Comparison of ENCODE assay signal across 20 mouse cellular contexts in genomic region chr1:59369320-59369685, GRCm38 (mm10).
DNase-seq lines count a peak whose midpoint lies in the region; ATAC-seq and TF ChIP-seq lines count a peak whose summit lies in the region.
"Had no signal": no experiment of that assay in that cellular context is flagged by ENCODE, and none has a peak within 500 bp of the region (broad histone marks: within the 10 kb centered on the region; RNA-seq: fewer than 3 reads in every experiment).

No protein-coding gene starts in this region.

- no peak for TF ChIP-seq CTCF in liver, postnatal 0 days (IDR thresholded peaks at IDR 0.05; ENCODE audit: low read depth)
- no peak for TF ChIP-seq CTCF in stomach, postnatal 0 days (IDR thresholded peaks at IDR 0.05; ENCODE audit: low read depth)

- H3K4me2 ChIP-seq in kidney, embryonic 14.5 days (replicated peaks; ENCODE audit: low read depth, low read length), result no peak overlapping the region
- H3K4me2 ChIP-seq in liver, embryonic 12.5 days, result no peak overlapping the region
- H3K4me2 ChIP-seq in liver, postnatal 0 days (ENCODE audit: low read depth, low read length), result no peak overlapping the region
- no peak overlapping the region for H3K4me2 ChIP-seq in stomach, embryonic 14.5 days (replicated peaks; ENCODE audit: low read depth, low read length)
- H3K4me2 ChIP-seq in stomach, postnatal 0 days (replicated peaks; ENCODE audit: low read depth), result no peak overlapping the region
- H3K4me2 ChIP-seq: embryonic facial prominence, embryonic 13.5 days; forebrain, embryonic 12.5 days; heart, embryonic 12.5 days had no signal

- H3K9ac ChIP-seq in kidney, embryonic 14.5 days (ENCODE audit: low read depth, low read length), result no peak overlapping the region
- no peak overlapping the region for H3K9ac ChIP-seq in liver, embryonic 12.5 days
- H3K9ac ChIP-seq in liver, postnatal 0 days (replicated peaks), result no peak overlapping the region
- H3K9ac ChIP-seq in stomach, embryonic 14.5 days (replicated peaks; ENCODE audit: low read depth, low read length), result no peak overlapping the region
- H3K9ac ChIP-seq in stomach, postnatal 0 days (ENCODE audit: low read length), result no peak overlapping the region
- H3K9ac ChIP-seq: embryonic facial prominence, embryonic 13.5 days; forebrain, embryonic 12.5 days; heart, embryonic 12.5 days had no signal

- H3K4me3 ChIP-seq in kidney, embryonic 14.5 days (ENCODE audit: low read length), result no peak overlapping the region
- no peak overlapping the region for H3K4me3 ChIP-seq in liver, embryonic 12.5 days
- H3K4me3 ChIP-seq in liver, postnatal 0 days (ENCODE audit: low read depth, low read length), result no peak overlapping the region
- no peak overlapping the region for H3K4me3 ChIP-seq in stomach, embryonic 14.5 days (ENCODE audit: low read depth, low read length)
- H3K4me3 ChIP-seq in stomach, postnatal 0 days (ENCODE audit: low read depth, low read length), result no peak overlapping the region
- H3K4me3 ChIP-seq: embryonic facial prominence, embryonic 13.5 days; forebrain, embryonic 12.5 days; heart, embryonic 12.5 days; hindbrain, embryonic 10.5 days had no signal

- DNase-seq in kidney, postnatal 10 days, result no peak
- no peak for DNase-seq in liver, postnatal 0 days
- DNase-seq in stomach, postnatal 0 days (ENCODE audit: low spot score), result no peak
- no peak for DNase-seq in cerebellum, adult 9-10 months
- DNase-seq: adrenal gland, postnatal 14 days; cerebellum, adult 11-12 months; cerebellum, adult 9-11 months; cerebellum, postnatal 36 days; gastrocnemius, postnatal 10 days had no signal

- H3K36me3 ChIP-seq in kidney, embryonic 14.5 days (ENCODE audit: control insufficient read depth, insufficient read depth, low read length), result no peaks in the 10 kb centered on the region
- no peaks in the 10 kb centered on the region for H3K36me3 ChIP-seq in liver, embryonic 12.5 days
- no peaks in the 10 kb centered on the region for H3K36me3 ChIP-seq in liver, postnatal 0 days (replicated peaks; ENCODE audit: insufficient read depth, low read length)
- H3K36me3 ChIP-seq in stomach, embryonic 14.5 days (ENCODE audit: control insufficient read depth, insufficient read depth, low read length), result no peaks in the 10 kb centered on the region
- no peaks in the 10 kb centered on the region for H3K36me3 ChIP-seq in stomach, postnatal 0 days (ENCODE audit: control insufficient read depth, insufficient read depth, low read length)
- H3K36me3 ChIP-seq: embryonic facial prominence, embryonic 13.5 days; forebrain, embryonic 12.5 days; heart, embryonic 12.5 days; hindbrain, embryonic 10.5 days had no signal

- TF ChIP-seq EP300 in liver, postnatal 0 days (IDR thresholded peaks at IDR 0.05; ENCODE audit: low read depth), result no peak
- no peak for TF ChIP-seq EP300 in stomach, postnatal 0 days (optimal IDR thresholded peaks at IDR 0.05)

- no peaks in the 10 kb centered on the region for H3K27me3 ChIP-seq in kidney, embryonic 14.5 days (ENCODE audit: control insufficient read depth, insufficient read depth, low read length)
- H3K27me3 ChIP-seq in liver, embryonic 12.5 days (replicated peaks), result no peaks in the 10 kb centered on the region
- no peaks in the 10 kb centered on the region for H3K27me3 ChIP-seq in liver, postnatal 0 days (ENCODE audit: insufficient read depth, low read length)
- H3K27me3 ChIP-seq in stomach, embryonic 14.5 days (ENCODE audit: control insufficient read depth, insufficient read depth, low read length), result no peaks in the 10 kb centered on the region
- H3K27me3 ChIP-seq in stomach, postnatal 0 days (ENCODE audit: control insufficient read depth, insufficient read depth, low read length), result no peaks in the 10 kb centered on the region
- H3K27me3 ChIP-seq: CH12.LX; embryonic facial prominence, embryonic 13.5 days; Patski had no signal

- H3K27ac ChIP-seq in kidney, embryonic 14.5 days (ENCODE audit: low read depth, low read length), result peak overlapping the region; percentile 83
- H3K27ac ChIP-seq in liver, embryonic 12.5 days, result peak overlapping the region; percentile 54; the same call in 1 of the 2 replicates
- no peak overlapping the region for H3K27ac ChIP-seq in liver, postnatal 0 days (ENCODE audit: low read depth)
- peak overlapping the region; percentile 58 for H3K27ac ChIP-seq in stomach, embryonic 14.5 days (ENCODE audit: low read length)
- H3K27ac ChIP-seq in stomach, postnatal 0 days (replicated peaks), result no peak overlapping the region
- H3K27ac ChIP-seq: embryonic facial prominence, embryonic 13.5 days; forebrain, embryonic 12.5 days; hindbrain, embryonic 10.5 days had no signal

- 52% methylated on average over 7 of the region's 7 CpGs for WGBS in kidney, embryonic 14.5 days
- WGBS in liver, embryonic 12.5 days (ENCODE audit: insufficient replicate concordance), result 74% methylated on average over 7 of the region's 7 CpGs
- WGBS in liver, postnatal 0 days (ENCODE audit: insufficient replicate concordance), result 72% methylated on average over 7 of the region's 7 CpGs
- 36% methylated on average over 7 of the region's 7 CpGs for WGBS in stomach, embryonic 14.5 days
- 63% methylated on average over 7 of the region's 7 CpGs for WGBS in stomach, postnatal 0 days

- no peaks in the 10 kb centered on the region for H3K9me3 ChIP-seq in kidney, embryonic 14.5 days (ENCODE audit: control insufficient read depth, low read length)
- H3K9me3 ChIP-seq in liver, embryonic 12.5 days (replicated peaks), result no peaks in the 10 kb centered on the region
- H3K9me3 ChIP-seq in liver, postnatal 0 days (ENCODE audit: low read length), result no peaks in the 10 kb centered on the region
- no peaks in the 10 kb centered on the region for H3K9me3 ChIP-seq in stomach, embryonic 14.5 days (ENCODE audit: control insufficient read depth, low read depth, low read length)
- no peaks in the 10 kb centered on the region for H3K9me3 ChIP-seq in stomach, postnatal 0 days (ENCODE audit: control insufficient read depth, low read length)
- H3K9me3 ChIP-seq: embryonic facial prominence, embryonic 13.5 days; forebrain, embryonic 12.5 days; heart, embryonic 12.5 days; hindbrain, embryonic 10.5 days had no signal

- no peak for ATAC-seq in kidney, embryonic 14.5 days (ENCODE audit: low FRiP score, low TSS enrichment)
- no peak for ATAC-seq in liver, embryonic 12.5 days
- ATAC-seq in liver, postnatal 0 days, result no peak
- no peak for ATAC-seq in stomach, embryonic 14.5 days (ENCODE audit: insufficient number of reproducible peaks, insufficient read depth, low FRiP score, low read depth)
- no peak for ATAC-seq in stomach, postnatal 0 days (ENCODE audit: low FRiP score, low TSS enrichment)
- ATAC-seq: activated CD4-positive, CD25-positive, alpha-beta regulatory T cell, adult 4 months; forebrain, embryonic 16.5 days; Patski had no signal

- H3K4me1 ChIP-seq in kidney, embryonic 14.5 days (ENCODE audit: control insufficient read depth, insufficient read depth, low read length), result peaks cover 25% of the 10 kb centered on the region
- H3K4me1 ChIP-seq in liver, embryonic 12.5 days, result peaks cover 42% of the 10 kb centered on the region
- H3K4me1 ChIP-seq in liver, postnatal 0 days (ENCODE audit: insufficient read depth), result peaks cover 10% of the 10 kb centered on the region
- peaks cover 23% of the 10 kb centered on the region for H3K4me1 ChIP-seq in stomach, embryonic 14.5 days (ENCODE audit: control insufficient read depth, insufficient read depth, low read length)
- 0 out of 2 replicates have a peak, but pooled peaks cover 3% of the 10 kb centered on the region for H3K4me1 ChIP-seq in stomach, postnatal 0 days (replicated peaks; ENCODE audit: control insufficient read depth, insufficient read depth)

Comparison
In these comparisons a context has a peak if more than half of its experiments do, and no peak if none do; other contexts are left out.
1. H3K27ac ChIP-seq: peak in kidney, embryonic 14.5 days (single experiment), liver, embryonic 12.5 days (single experiment) and stomach, embryonic 14.5 days (single experiment); none in liver, postnatal 0 days (single experiment) and stomach, postnatal 0 days (single experiment).